Comparison of ENCODE assay signal across 8 mouse cellular contexts in genomic region chr11:107479862-107480203, GRCm38 (mm10). TPM values are rescaled to one million over a fixed set of nuclear protein-coding genes. Genes with fewer than 3 reads are reported as not detected.
DNase-seq lines count a peak whose midpoint lies in the region; ATAC-seq and TF ChIP-seq lines count a peak whose summit lies in the region.

No protein-coding gene starts in this region.

- WGBS in heart, embryonic 12.5 days, result 2% methylated on average over 10 of the region's 10 CpGs
- WGBS in forebrain, embryonic 15.5 days, result 2% methylated on average over 10 of the region's 10 CpGs
- WGBS in liver, embryonic 16.5 days (ENCODE audit: insufficient replicate concordance), result 0% methylated on average over 10 of the region's 10 CpGs

- TF ChIP-seq CTCF in E14TG2a.4 (conservative IDR thresholded peaks at IDR 0.05; ENCODE audit: low read length), result no peak

- peaks cover 16% of the 10 kb centered on the region for H3K4me1 ChIP-seq in heart, embryonic 12.5 days (replicated peaks)
- H3K4me1 ChIP-seq in E14TG2a.4 (replicated peaks; ENCODE audit: low read depth, low read length), result peaks cover 59% of the 10 kb centered on the region
- peaks cover 23% of the 10 kb centered on the region for H3K4me1 ChIP-seq in forebrain, embryonic 15.5 days
- peaks cover 11% of the 10 kb centered on the region for H3K4me1 ChIP-seq in liver, embryonic 16.5 days (ENCODE audit: control insufficient read depth, low read depth, low read length)

- no peak; the same call in 1 of the 2 replicates for ATAC-seq in heart, embryonic 12.5 days (ENCODE audit: insufficient number of reproducible peaks, low FRiP score)
- ATAC-seq in forebrain, embryonic 15.5 days (replicated peaks), result no peak; the same call in 1 of the 2 replicates
- ATAC-seq in liver, embryonic 16.5 days (ENCODE audit: low read depth), result no peak
- ATAC-seq in megakaryocyte progenitor cell, adult 5-6 weeks (replicated peaks; ENCODE audit: poor library complexity), result no peak

- peak overlapping the region; percentile 86 for H3K4me2 ChIP-seq in heart, embryonic 12.5 days
- H3K4me2 ChIP-seq in forebrain, embryonic 15.5 days (replicated peaks), result peak overlapping the region; percentile 83
- H3K4me2 ChIP-seq in liver, embryonic 16.5 days (ENCODE audit: low read depth, low read length), result peak overlapping the region; percentile 61

- peaks cover 2% of the 10 kb centered on the region; the same call in 1 of the 2 replicates for H3K36me3 ChIP-seq in heart, embryonic 12.5 days
- H3K36me3 ChIP-seq in E14TG2a.4 (ENCODE audit: insufficient read depth, low read length), result peaks cover 26% of the 10 kb centered on the region
- H3K36me3 ChIP-seq in forebrain, embryonic 15.5 days, result no peaks in the 10 kb centered on the region
- H3K36me3 ChIP-seq in liver, embryonic 16.5 days (ENCODE audit: control insufficient read depth, insufficient read depth), result no peaks in the 10 kb centered on the region; the same call in 1 of the 2 replicates

- peak overlapping the region; percentile 80 for H3K27ac ChIP-seq in heart, embryonic 12.5 days (ENCODE audit: poor library complexity, severe bottlenecking)
- H3K27ac ChIP-seq in forebrain, embryonic 15.5 days (replicated peaks), result peak overlapping the region; percentile 75; the same call in 1 of the 2 replicates
- H3K27ac ChIP-seq in liver, embryonic 16.5 days (ENCODE audit: low read length), result peak overlapping the region; percentile 86

- H3K9me3 ChIP-seq in heart, embryonic 12.5 days (replicated peaks), result no peaks in the 10 kb centered on the region
- H3K9me3 ChIP-seq in E14TG2a.4 (ENCODE audit: low read length), result no peaks in the 10 kb centered on the region
- no peaks in the 10 kb centered on the region for H3K9me3 ChIP-seq in forebrain, embryonic 15.5 days
- no peaks in the 10 kb centered on the region for H3K9me3 ChIP-seq in liver, embryonic 16.5 days (replicated peaks; ENCODE audit: control insufficient read depth, low read length)

- no peaks in the 10 kb centered on the region for H3K27me3 ChIP-seq in heart, embryonic 12.5 days (replicated peaks)
- H3K27me3 ChIP-seq in E14TG2a.4 (ENCODE audit: insufficient read depth, low read length), result no peaks in the 10 kb centered on the region
- H3K27me3 ChIP-seq in forebrain, embryonic 15.5 days, result no peaks in the 10 kb centered on the region
- no peaks in the 10 kb centered on the region for H3K27me3 ChIP-seq in liver, embryonic 16.5 days (ENCODE audit: control insufficient read depth, insufficient read depth, low read depth, low read length)

- H3K4me3 ChIP-seq in heart, embryonic 12.5 days, result peak overlapping the region; percentile 87
- peak overlapping the region; percentile 99 for H3K4me3 ChIP-seq in E14TG2a.4 (replicated peaks; ENCODE audit: low read length)
- peak overlapping the region; percentile 92 for H3K4me3 ChIP-seq in forebrain, embryonic 15.5 days
- H3K4me3 ChIP-seq in liver, embryonic 16.5 days (ENCODE audit: low read depth, low read length), result peak overlapping the region; percentile 98

- DNase-seq in heart, adult 9 months (ENCODE audit: low spot score in 2 of 2), result no peak
- DNase-seq in embryo, embryonic 9.5 days (ENCODE audit: extremely low spot score), result no peak
- no peak for DNase-seq in layer of hippocampus, adult 8-10 months (ENCODE audit: low spot score in 2 of 2)

- peak overlapping the region; percentile 95 for H3K9ac ChIP-seq in heart, embryonic 12.5 days
- peak overlapping the region; percentile 98 for H3K9ac ChIP-seq in forebrain, embryonic 15.5 days (replicated peaks)
- peak overlapping the region; percentile 97 for H3K9ac ChIP-seq in liver, embryonic 16.5 days (ENCODE audit: low read depth, low read length)

RNA-seq across cellular contexts. Expression of gene Psmd12, which starts 0.5 kb away (rescaled TPM):
- polyA plus RNA-seq in heart, embryonic 12.5 days (2016; fragmentation: Nextera tagmentation; extraction: Ambion mirVana), result 156 and 160 TPM in 2 replicates
- 149 TPM in 2 replicates for polyA plus RNA-seq in forebrain, embryonic 15.5 days (2015; fragmentation: Nextera tagmentation; extraction: Ambion mirVana)
- polyA plus RNA-seq in liver, embryonic 16.5 days (2015; fragmentation: Nextera tagmentation; extraction: Ambion mirVana), result 79.2 and 81.0 TPM in 2 replicates
- total RNA-seq in megakaryocyte progenitor cell, adult 5-6 weeks (2015), result 84.3 and 95.9 TPM in 2 replicates
- total RNA-seq in megakaryocyte progenitor cell, adult 5-6 weeks (2017), result 133 and 162 TPM in 2 replicates
- total RNA-seq in layer of hippocampus, adult 8-10 months (2022), result 10 to 100 TPM; 64.0 to 75.5 (median 73.6) TPM

RNA-seq across cellular contexts. Expression of gene Pitpnc1, which starts 9.3 kb away (rescaled TPM):
- polyA plus RNA-seq in heart, embryonic 12.5 days (2016; fragmentation: Nextera tagmentation; extraction: Ambion mirVana), result 7.9 and 8.2 TPM in 2 replicates
- 43.4 and 46.7 TPM in 2 replicates for polyA plus RNA-seq in forebrain, embryonic 15.5 days (2015; fragmentation: Nextera tagmentation; extraction: Ambion mirVana)
- polyA plus RNA-seq in liver, embryonic 16.5 days (2015; fragmentation: Nextera tagmentation; extraction: Ambion mirVana), result 7.6 and 9.2 TPM in 2 replicates
- total RNA-seq in megakaryocyte progenitor cell, adult 5-6 weeks (2015), result 26.3 and 33.4 TPM in 2 replicates
- total RNA-seq in megakaryocyte progenitor cell, adult 5-6 weeks (2017), result 10.0 and 20.8 TPM in 2 replicates
- 10 to 100 TPM; 47.1 to 53.0 (median 51.0) TPM for total RNA-seq in layer of hippocampus, adult 8-10 months (2022)
